Mouse (Mus musculus): ENCODE measurements around the gene Dmc1.

- no peak for TF ChIP-seq CTCF (conservative IDR thresholded peaks at IDR 0.05; ENCODE audit: insufficient read depth, insufficient read length, low read depth, low read length)
- no peak for TF ChIP-seq POLR2A (IDR thresholded peaks at IDR 0.05; ENCODE audit: low read depth, low read length)
Measured at GRCm38 (mm10) chr15:79511553-79512320, 93.2 kb downstream of the Dmc1 start.
